Mouse (Mus musculus): ENCODE measurements around the gene Olfr1261.

Gene Olfr1261

GRCm38 (mm10) chr2:89990921-89991320, at the start of gene Olfr1261:
TSS of gene Olfr1261 (plus strand) at chr2:89991221.
- no peak for DNase-seq (ENCODE audit: low spot score in 2 of 2)

GRCm38 (mm10) chr2:89948564-89948963, 42.5 kb upstream of the Olfr1261 start, which contains the start of gene Olfr1259:
TSS of gene Olfr1259 (minus strand) at chr2:89948664.
- no peak for DNase-seq (ENCODE audit: low spot score in 2 of 2)

GRCm38 (mm10) chr2:89974184-89974583, 16.8 kb upstream of the Olfr1261 start, which contains the start of gene Olfr1260:
TSS of gene Olfr1260 (plus strand) at chr2:89974340.
- DNase-seq (ENCODE audit: low spot score in 2 of 2) = no peak

- no peak for DNase-seq (ENCODE audit: low spot score in 2 of 2)
Measured at GRCm38 (mm10) chr2:89977709-89978108, 13.3 kb upstream of the Olfr1261 start.

- no peak for DNase-seq (ENCODE audit: low spot score in 2 of 2)
Measured at GRCm38 (mm10) chr2:89999845-90000244, 8.8 kb downstream of the Olfr1261 start, which contains the start of gene Olfr1262. TSS of gene Olfr1262 (plus strand) at chr2:90000145.

- DNase-seq (ENCODE audit: low spot score in 2 of 2) = no peak
Measured at GRCm38 (mm10) chr2:90011831-90012230, 20.8 kb downstream of the Olfr1261 start, which contains the start of gene Olfr1263. TSS of gene Olfr1263 (plus strand) at chr2:90012131.

GRCm38 (mm10) chr2:90025477-90025876, 34.5 kb downstream of the Olfr1261 start, which contains the start of gene Olfr1264:
TSS of gene Olfr1264 (minus strand) at chr2:90025577.
- DNase-seq (ENCODE audit: low spot score in 2 of 2) = no peak

- DNase-seq (ENCODE audit: low spot score in 2 of 2) = no peak
Measured at GRCm38 (mm10) chr2:90035037-90035436, 44.0 kb downstream of the Olfr1261 start, which contains the start of gene Olfr1265. TSS of gene Olfr1265 (plus strand) at chr2:90035337.

Data from frontal cortex, postnatal 25 days (tissue).